Mouse (Mus musculus) spleen, adult 12 weeks (tissue): Measurements from ENCODE around the gene Krt6b.
"Not testable (repeated sequence)": the region's sequence is repeated elsewhere in the genome, so short reads cannot be mapped to it uniquely, and the experiment has no call there.

Experiments used
- DNase-seq: peaks from one replicate; pipeline ENCODE4 v3.0.0; 2022; ENCODE audit warnings: low spot score

Gene Krt6b

DNA sequence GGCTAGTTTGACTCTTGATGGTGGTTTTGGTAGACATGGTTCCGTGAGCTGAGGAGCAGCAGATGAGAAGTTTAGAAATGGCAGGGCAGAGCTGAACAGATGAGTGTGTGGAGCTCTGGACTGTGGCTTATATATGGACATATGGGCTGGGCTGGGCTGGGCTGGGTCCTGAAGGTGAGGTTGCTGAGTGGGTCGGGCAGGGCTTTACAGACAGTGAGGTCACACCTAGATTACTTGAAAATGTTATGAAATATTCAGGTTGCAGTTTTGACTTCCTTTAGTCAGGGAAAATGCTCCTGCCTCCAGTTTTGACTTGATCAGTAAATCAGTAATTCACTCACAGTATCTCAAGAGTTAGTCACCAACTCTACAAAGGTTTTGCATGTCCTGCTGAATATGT, at the start of gene Krt6b:
Krt6b (minus strand) TSS at position 101 of the 400 bp plus-strand sequence.
- DNase-seq: no peak

DNA sequence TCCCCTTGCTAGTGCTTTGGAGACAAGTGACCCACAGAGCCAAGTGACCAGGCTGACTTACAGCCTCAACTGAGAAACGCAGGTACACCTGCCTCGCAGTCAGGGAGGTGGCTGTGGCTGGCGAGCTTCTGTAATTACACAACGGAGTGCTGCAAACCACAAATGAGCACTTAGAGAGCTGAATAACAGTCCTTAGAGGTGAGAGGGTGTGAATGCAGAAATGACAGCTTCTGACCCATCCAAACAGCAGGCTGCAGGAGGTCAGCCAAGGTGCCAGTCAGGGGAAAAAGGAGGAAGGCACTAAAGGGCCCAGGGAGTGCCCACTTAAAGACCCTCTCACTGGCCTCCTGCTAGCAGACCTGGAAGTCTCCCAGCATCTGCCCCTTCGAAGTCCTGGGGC, 44.6 kb upstream of the Krt6b start:
- DNase-seq: no peak

DNA sequence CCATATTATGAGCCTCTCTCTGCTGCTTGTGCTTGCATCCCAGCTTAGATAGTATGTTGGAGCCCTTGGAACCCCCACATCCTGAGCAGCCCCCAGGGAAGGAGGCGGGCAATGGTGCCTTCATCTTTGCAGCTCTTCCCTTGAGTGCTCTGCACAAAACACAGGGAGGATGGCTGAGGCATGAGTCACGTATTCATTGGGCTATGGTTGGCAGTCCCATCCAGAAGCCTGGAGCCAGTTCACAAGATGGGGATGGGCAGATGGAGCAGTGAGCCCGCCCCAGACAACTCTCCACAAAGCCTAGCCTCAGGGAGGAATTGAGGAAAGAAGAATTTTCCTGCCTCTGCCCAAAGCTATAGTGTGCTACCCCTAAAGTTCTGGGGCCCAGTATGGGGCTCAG, 35.7 kb upstream of the Krt6b start:
- no peak for DNase-seq

DNA sequence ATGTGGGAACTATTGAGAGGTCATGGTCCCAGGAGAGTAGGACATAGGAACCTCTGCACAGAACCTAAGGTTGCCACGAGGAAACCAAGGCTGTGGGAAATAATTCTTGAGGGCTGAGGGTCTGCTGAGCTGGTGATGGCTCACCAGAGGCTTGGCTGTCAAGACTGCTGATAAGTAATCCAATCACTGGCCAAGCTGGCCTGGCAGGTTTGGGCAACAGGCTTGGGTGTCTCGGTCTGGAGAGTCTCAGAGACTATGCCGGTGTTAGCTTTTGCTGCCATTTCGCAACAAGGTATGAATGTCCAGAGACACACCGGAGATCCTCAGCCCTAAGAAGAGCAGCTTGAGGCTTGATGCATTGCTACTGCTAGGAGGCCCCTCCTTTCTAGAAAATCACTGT, 34.3 kb upstream of the Krt6b start:
- DNase-seq: no peak

DNA sequence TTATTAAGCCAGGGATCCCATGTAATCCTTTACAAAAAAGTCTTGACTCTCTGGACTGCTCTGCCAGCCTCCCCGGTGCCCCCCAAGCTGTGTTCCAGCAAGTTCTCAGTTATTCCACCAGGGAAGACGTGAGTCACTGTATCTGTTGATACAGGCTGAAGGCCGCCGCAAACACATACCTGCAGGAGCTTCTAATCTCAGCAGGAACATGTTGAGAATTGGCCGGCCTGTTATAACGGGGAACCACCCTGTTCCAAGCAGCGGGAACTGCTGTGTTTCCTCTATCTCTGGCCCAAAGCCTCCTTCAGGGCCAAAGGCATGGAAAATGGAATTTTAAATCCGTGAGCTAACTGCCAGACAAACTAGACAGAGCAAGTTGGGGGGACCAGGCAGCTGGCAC, 33.6 kb upstream of the Krt6b start:
- DNase-seq: no peak

GRCm38 (mm10) chr15:101712720-101713119, 32.6 kb upstream of the Krt6b start, which contains the start of gene Krt5:
Gene Krt5, minus strand, starts transcription at chr15:101712898.
- DNase-seq: no peak

GRCm38 (mm10) chr15:101708683-101709082, 28.6 kb upstream of the Krt6b start:
- DNase-seq: no peak

GRCm38 (mm10) chr15:101707454-101707853, 27.4 kb upstream of the Krt6b start:
- no peak for DNase-seq

GRCm38 (mm10) chr15:101704066-101704465, 24.0 kb upstream of the Krt6b start:
- DNase-seq: no peak

GRCm38 (mm10) chr15:101702380-101702779, 22.3 kb upstream of the Krt6b start:
- DNase-seq: no peak

- DNase-seq: no peak
Observed at GRCm38 (mm10) chr15:101699866-101700265, 19.8 kb upstream of the Krt6b start.

- no peak for DNase-seq
Observed at GRCm38 (mm10) chr15:101699192-101699591, 19.1 kb upstream of the Krt6b start.

DNA sequence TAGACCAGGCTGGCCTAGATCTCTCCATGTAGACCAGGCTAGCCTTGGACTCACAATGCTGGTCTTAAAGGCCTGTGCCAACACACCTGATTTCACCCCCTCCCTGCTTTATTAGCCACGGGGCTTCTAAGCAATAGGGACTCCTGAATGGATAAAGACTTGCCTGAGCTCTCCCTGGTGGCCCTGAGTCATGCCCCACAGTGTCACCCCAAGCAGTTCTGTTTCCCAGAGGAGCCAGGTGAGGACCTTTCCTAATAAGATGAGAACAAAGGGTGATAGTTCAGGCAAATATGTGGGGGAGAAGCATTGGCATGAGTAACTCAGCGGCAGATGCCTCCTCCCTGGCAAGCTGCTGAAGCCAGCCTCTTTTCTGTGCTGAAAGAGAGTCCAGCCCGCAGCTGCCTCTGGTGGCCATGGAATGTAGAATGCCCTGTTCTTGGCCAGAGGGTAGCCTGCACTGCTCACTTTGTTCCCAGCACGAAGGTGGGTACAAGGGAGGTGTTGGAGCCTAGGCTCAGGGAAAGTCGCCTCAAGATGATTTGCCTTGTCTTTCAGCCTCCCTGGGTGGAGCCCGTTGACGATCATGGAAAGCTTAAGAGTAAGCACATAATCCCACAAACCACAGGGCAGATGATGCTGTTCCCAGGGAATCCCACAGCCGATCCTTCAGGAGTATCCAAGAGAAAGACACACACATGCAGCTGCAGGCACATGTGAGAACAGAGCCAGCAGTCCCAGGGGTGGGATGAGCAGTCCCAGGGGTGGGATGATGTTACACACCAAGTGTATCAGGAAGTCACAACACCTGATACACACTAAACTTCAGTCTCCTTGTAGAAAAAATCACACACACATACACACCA, 17.5 kb upstream of the Krt6b start:
- no peak for DNase-seq

GRCm38 (mm10) chr15:101694207-101694606, 14.1 kb upstream of the Krt6b start, which contains the start of gene Krt6a:
Gene Krt6a, minus strand, starts transcription at chr15:101694307.
- no peak for DNase-seq

DNA sequence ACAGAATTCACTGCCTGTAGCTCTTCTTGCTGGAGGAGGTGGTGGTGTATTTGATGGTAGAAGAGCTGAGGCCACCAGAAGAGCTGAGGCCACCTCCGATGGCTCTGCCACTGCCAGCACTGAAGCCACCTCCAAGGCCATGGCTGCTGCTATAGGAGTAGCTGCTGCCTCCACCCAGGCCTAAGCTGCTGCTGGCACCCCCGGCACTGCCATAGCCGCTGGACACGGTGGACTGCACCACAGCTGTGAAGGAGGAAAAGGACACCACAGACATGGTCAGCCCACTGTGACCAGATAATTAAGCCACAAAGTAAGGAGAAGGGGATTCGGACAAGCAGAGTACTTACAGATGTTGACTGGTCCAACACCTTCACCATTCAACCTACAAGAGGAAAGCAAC, 10.4 kb upstream of the Krt6b start:
- not testable (repeated sequence) for DNase-seq

DNA sequence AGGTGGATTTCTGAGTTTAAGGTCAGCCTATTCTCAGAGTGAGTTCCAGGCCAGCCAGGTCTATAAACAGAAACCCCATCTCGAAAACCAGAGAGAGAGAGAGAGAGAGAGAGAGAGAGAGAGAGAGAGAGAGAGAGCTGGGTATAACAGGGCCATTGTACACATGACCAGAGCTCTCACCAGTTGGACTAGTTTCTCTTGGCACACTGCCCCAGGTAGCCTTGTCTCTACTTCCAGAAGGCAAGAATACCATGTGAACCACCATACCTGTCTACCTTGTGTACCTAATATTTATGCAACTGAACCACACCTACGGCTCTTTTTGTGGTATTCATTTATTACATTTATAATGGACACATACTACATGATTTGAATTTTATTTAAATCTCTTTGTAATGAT, 8.1 kb upstream of the Krt6b start:
- DNase-seq: no peak

DNA sequence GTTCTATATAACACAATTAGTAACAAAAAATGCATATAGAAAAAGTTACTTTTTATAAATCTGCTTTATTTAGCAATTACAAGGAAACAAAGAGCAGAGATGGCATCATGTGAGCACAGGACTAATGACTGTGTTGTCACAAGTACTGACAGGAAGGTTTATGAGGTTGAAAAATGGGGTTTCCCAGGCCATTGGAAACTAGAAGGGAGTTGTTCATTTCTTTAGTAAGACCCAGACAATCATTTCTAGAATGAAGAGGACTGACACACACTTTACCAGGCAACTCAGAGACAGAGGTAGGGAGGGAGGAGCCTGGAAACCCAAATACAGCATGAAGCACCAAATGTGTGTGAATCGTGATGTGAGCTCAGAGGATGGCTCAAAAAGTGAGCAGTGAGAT, 4.1 kb downstream of the Krt6b start:
- no peak for DNase-seq

DNA sequence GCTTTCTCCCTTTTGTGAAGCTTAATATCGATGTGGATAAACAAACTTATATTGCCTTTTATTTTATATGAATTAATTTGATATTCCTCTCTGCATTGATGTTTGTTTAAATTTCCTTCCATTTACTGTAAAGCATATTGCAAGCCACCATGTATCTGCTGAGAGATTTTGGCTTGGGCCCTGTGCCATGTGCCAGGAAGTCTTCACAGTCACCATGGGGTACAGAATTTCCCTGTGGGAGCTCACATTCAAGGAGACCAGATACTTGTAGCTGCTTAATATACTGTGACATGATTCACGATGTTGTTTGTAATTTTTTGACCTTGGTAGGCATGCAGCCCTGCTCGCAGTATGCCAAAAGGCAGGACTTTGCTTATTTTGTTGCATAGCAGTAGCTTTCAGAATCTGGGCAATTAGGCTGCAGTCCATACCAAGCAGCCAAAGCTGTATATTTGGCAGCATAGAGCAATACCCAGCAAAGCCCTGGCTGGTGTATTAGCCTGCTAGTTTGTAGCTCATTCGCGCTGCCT, 27.3 kb downstream of the Krt6b start:
- DNase-seq: no peak

- DNase-seq: no peak
Observed at GRCm38 (mm10) chr15:101647280-101647679, 32.8 kb downstream of the Krt6b start, which contains the start of gene Gm5478. Gene Gm5478, minus strand, starts transcription at chr15:101647380.

DNA sequence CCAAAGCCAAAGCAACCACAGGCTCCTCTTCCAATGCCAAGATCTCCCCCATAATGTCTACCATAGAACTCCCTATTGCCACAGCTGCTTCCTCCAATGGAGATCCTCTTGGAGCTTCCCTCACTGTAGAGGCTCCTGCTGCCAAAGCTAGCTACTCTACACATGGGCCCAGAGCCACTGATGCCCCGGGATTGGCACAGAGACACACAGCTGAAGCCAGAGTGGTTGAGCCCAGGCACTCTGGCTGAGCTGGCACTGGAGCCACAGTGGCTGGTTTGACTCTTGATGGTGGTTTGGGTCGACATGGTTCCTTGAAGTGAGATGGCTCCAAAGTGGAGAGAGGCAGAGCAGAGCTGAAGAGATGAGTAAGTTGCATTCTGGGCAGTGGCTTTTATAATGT, 52.2 kb downstream of the Krt6b start, which contains the start of gene Gm5414:
Gm5414 (minus strand) TSS at position 305 of the 400 bp plus-strand sequence.
- DNase-seq: no peak
